Mouse (Mus musculus) stomach, embryonic 15.5 days (tissue): ENCODE measurements around the gene Apoc4. TPM values are rescaled to one million over a fixed set of nuclear protein-coding genes. Genes with fewer than 3 reads are reported as not detected.

Source experiments
- ATAC-seq: fragments of 200-750 bp; cut with Nextera tagmentation; 2 replicates; pipeline ENCODE4 v1.8.0; 2017; ENCODE audit warnings: low read depth, moderate number of reproducible peaks, moderate TSS enrichment; ENCODE audit not compliant: insufficient read depth, low FRiP score
- H3K27ac ChIP-seq: fragments of 300-500 bp; sonication (generic); 2 replicates; pipeline ENCODE4 v1.5.1; 2015; ENCODE audit warnings: mild to moderate bottlenecking, inconsistent platforms
- H3K27me3 ChIP-seq: fragments of 300-500 bp; sonication (generic); replicated peaks from 2 replicates; pipeline ENCODE4 v1.6.1; 2015; ENCODE audit warnings: inconsistent platforms
- H3K36me3 ChIP-seq: fragments of 300-500 bp; sonication (generic); 2 replicates; pipeline ENCODE4 v1.6.1; 2015; ENCODE audit warnings: inconsistent platforms
- H3K4me1 ChIP-seq: fragments of 300-500 bp; sonication (generic); 2 replicates; pipeline ENCODE4 v1.6.1; 2015; ENCODE audit warnings: inconsistent platforms
- H3K4me2 ChIP-seq: fragments of 300-500 bp; sonication (generic); 2 replicates; pipeline ENCODE4 v1.6.1; 2015; ENCODE audit warnings: mild to moderate bottlenecking, inconsistent platforms
- H3K4me3 ChIP-seq: fragments of 300-500 bp; sonication (generic); replicated peaks from 2 replicates; pipeline ENCODE4 v1.5.1; 2015; ENCODE audit warnings: inconsistent platforms
- H3K9ac ChIP-seq: fragments of 300-500 bp; sonication (generic); 2 replicates; pipeline ENCODE4 v1.6.1; 2015; ENCODE audit warnings: inconsistent platforms
- H3K9me3 ChIP-seq: fragments of 300-500 bp; sonication (generic); 2 replicates; pipeline ENCODE4 v1.6.1; 2016; ENCODE audit warnings: inconsistent platforms
- WGBS: fragments of 180-500 bp; shearing (Covaris S2); methylation state at CpG from one replicate; pipeline ENCODE4 v1.1.7; 2015; 5-methylcytosine and 5-hydroxymethylcytosine counted together
- polyA plus RNA-seq: library from polyadenylated mRNA; unstranded; fragments of >200 nt; fragmentation: Nextera tagmentation; extraction: Ambion mirVana; gene quantifications from 2 replicates; pipeline ENCODE4 v1.2.1, GENCODE M21; 2015

Apoc4 gene
- polyA plus RNA-seq, 1 experiment from 2014 or later, result 23.5 TPM

GRCm38 (mm10) chr7:19633855-19634254 lies 47.4 kb downstream of the Apoc4 start:
- peaks cover 58% of the 10 kb centered on the region for H3K36me3 ChIP-seq
- H3K9me3 ChIP-seq, result no peaks in the 10 kb centered on the region
- H3K4me2 ChIP-seq, result no peak overlapping the region
- no peak overlapping the region for H3K4me3 ChIP-seq
- WGBS, result 91% methylated on average over 15 of the region's 15 CpGs
- ATAC-seq, result no peak
- H3K9ac ChIP-seq, result no peak overlapping the region
- no peaks in the 10 kb centered on the region for H3K4me1 ChIP-seq
- H3K27me3 ChIP-seq, result no peaks in the 10 kb centered on the region
- no peak overlapping the region for H3K27ac ChIP-seq

DNA sequence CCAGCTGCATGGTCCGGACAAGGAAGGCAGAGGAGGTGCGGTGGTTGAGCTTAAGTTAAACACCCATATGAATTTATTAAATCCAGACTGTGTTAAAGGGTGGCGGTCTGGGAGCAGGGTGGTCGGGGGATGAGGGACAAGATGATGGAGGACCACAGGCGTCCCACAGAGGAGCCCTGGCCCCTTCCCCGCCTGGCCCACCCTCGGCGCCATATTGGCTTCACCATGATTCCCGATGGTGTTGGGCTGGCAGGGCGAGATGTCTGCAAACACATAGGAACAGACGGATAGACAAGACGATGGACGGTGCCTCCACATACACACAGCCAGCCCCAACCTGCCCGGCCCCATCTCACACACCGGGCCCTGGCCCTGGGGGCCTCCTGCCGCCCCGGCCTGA lies 48.1 kb downstream of the Apoc4 start:
- no peaks in the 10 kb centered on the region for H3K4me1 ChIP-seq
- no peak for ATAC-seq
- no peaks in the 10 kb centered on the region for H3K9me3 ChIP-seq
- H3K4me3 ChIP-seq, result no peak overlapping the region
- H3K4me2 ChIP-seq, result no peak overlapping the region
- no peak overlapping the region for H3K27ac ChIP-seq
- peaks cover 55% of the 10 kb centered on the region for H3K36me3 ChIP-seq
- WGBS, result 83% methylated on average over 17 of the region's 17 CpGs
- no peak overlapping the region for H3K9ac ChIP-seq
- H3K27me3 ChIP-seq, result no peaks in the 10 kb centered on the region

DNA sequence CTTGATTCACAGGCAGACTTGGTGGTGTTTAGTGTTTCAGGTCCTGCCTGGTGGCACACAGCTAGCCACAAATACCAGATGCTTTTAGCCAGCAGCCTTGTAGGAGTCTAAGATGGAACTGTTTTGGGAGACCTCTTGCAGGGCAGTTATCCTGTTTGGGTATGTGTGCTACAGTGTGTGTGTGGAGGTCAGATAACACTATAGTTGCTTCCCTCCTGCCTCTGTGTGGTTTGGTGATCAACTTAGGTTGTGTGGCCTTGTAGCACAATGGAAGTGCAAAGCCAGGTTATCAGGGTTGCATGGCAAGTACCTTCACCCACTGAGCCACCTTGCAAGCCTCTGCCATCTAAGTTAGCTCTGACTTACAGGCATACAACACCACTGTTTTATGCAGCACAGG lies 48.6 kb downstream of the Apoc4 start:
- peaks cover 3% of the 10 kb centered on the region; the same call in 1 of the 2 replicates for H3K4me1 ChIP-seq
- H3K36me3 ChIP-seq, result peaks cover 50% of the 10 kb centered on the region
- ATAC-seq, result no peak
- no peak overlapping the region for H3K9ac ChIP-seq
- H3K27ac ChIP-seq, result no peak overlapping the region
- no peak overlapping the region for H3K4me2 ChIP-seq
- H3K4me3 ChIP-seq, result no peak overlapping the region
- H3K9me3 ChIP-seq, result no peaks in the 10 kb centered on the region
- no peaks in the 10 kb centered on the region for H3K27me3 ChIP-seq

GRCm38 (mm10) chr7:19632275-19632674 lies 49.0 kb downstream of the Apoc4 start:
- no peaks in the 10 kb centered on the region for H3K9me3 ChIP-seq
- no peak overlapping the region for H3K4me3 ChIP-seq
- no peak overlapping the region for H3K9ac ChIP-seq
- H3K27ac ChIP-seq, result no peak overlapping the region
- no peak overlapping the region for H3K4me2 ChIP-seq
- no peaks in the 10 kb centered on the region for H3K27me3 ChIP-seq
- peaks cover 4% of the 10 kb centered on the region; the same call in 1 of the 2 replicates for H3K4me1 ChIP-seq
- no peak for ATAC-seq
- H3K36me3 ChIP-seq, result peaks cover 46% of the 10 kb centered on the region

GRCm38 (mm10) chr7:19629361-19629734 lies 51.9 kb downstream of the Apoc4 start, which contains the start of gene Relb:
Gene Relb (minus strand): TSS chr7:19629438.
- H3K9ac ChIP-seq, result peak within 1 kb of the TSS; percentile 43; the same call in 1 of the 2 replicates
- no peaks in the 10 kb centered on the region for H3K27me3 ChIP-seq
- no peaks in the 10 kb centered on the region for H3K9me3 ChIP-seq
- peak within 1 kb of the TSS; percentile 95 for H3K4me2 ChIP-seq
- H3K36me3 ChIP-seq, result peaks cover 22% of the 10 kb centered on the region
- WGBS, result 1% methylated on average over 41 of the region's 41 CpGs
- H3K27ac ChIP-seq, result peak within 1 kb of the TSS; percentile 92
- H3K4me1 ChIP-seq, result peaks cover 4% of the 10 kb centered on the region; the same call in 1 of the 2 replicates
- peak within 1 kb of the TSS; percentile 89 for H3K4me3 ChIP-seq
- peak; percentile 50; the same call in 1 of the 2 replicates for ATAC-seq

DNA sequence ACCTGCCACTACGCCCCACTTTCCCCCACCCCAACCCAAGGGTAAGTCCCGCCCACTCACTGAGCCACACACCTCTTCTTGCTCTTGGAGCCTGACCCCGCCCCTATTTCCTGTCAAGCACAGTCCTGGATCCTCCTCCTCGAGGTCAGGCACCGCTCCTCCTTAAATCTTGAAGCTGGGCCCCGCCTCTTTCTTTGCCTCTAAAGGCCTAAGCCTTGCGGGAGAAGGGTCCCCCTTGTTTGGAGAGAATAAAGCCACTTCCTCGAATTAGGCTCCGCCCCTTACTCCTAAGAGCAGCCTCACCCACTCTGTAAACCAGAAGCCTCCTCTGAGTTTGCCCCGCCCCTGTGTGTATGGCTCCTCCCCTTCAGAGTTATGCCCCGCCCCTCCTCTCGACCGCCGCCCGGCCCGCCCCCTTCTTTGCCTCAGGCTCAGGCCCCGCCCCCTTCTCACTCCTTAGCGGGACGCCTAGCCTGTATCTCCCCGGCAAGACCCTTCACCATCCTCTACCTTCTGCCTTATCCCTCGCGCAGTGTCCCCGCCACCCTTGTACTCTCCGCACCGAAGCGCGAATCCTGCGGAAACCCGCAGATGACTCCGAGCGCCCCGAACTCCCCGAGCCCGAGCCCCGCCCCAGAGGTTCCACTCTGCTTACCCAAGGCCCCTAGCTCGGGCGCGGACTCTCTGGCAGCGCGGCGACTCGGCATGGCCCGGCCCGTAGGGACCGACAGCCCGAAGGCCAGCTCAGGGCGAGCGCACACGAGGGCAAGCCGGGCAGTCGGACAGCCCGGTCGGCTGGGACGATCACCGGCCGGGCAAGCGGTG lies 52.5 kb downstream of the Apoc4 start:
- H3K4me1 ChIP-seq, result peaks cover 4% of the 10 kb centered on the region; the same call in 1 of the 2 replicates
- H3K4me3 ChIP-seq, result peak overlapping the region; percentile 89
- H3K36me3 ChIP-seq, result peaks cover 17% of the 10 kb centered on the region
- under 1% methylated on average over 56 of the region's 57 CpGs for WGBS
- peak overlapping the region; percentile 92 for H3K27ac ChIP-seq
- H3K4me2 ChIP-seq, result peak overlapping the region; percentile 95
- peak; percentile 91 for ATAC-seq
- H3K27me3 ChIP-seq, result no peaks in the 10 kb centered on the region
- H3K9me3 ChIP-seq, result no peaks in the 10 kb centered on the region
- H3K9ac ChIP-seq, result peak overlapping the region; percentile 43; the same call in 1 of the 2 replicates

- 13% methylated on average over 17 of the region's 17 CpGs for WGBS
- Histone ChIP-seq H3K9me3 (no peaks in the 10 kb centered on the region), H3K27me3 (no peaks in the 10 kb centered on the region), H3K27ac (peak overlapping the region; percentile 92), H3K4me1 (peaks cover 4% of the 10 kb centered on the region; the same call in 1 of the 2 replicates), H3K9ac (no peak overlapping the region; the same call in 1 of the 2 replicates), H3K36me3 (peaks cover 11% of the 10 kb centered on the region), H3K4me2 (peak overlapping the region; percentile 95), H3K4me3 (peak overlapping the region; percentile 89)
- ATAC-seq, result no peak
Observed at GRCm38 (mm10) chr7:19628192-19628535, 53.1 kb downstream of the Apoc4 start.

Other genes with a start within 250 kb of the Apoc4 start
- gene Mark4, start 222.7 kb downstream of the Apoc4 start, polyA plus RNA-seq, result 7.8 and 7.9 TPM in 2 replicates
- 0.94 and 1.3 TPM in 2 replicates for gene Exoc3l2, start 218.1 kb downstream of the Apoc4 start, polyA plus RNA-seq
- gene Bloc1s3, start 173.1 kb downstream of the Apoc4 start, polyA plus RNA-seq, result 2.2 and 2.4 TPM in 2 replicates
- 103 and 105 TPM in 2 replicates for gene Trappc6a, start 173.1 kb downstream of the Apoc4 start, polyA plus RNA-seq
- gene Nkpd1, start 163.6 kb downstream of the Apoc4 start, polyA plus RNA-seq, result 0.30 and 0.83 TPM in 2 replicates
- gene Ppp1r37, start 118.4 kb downstream of the Apoc4 start, polyA plus RNA-seq, result 25.3 and 28.2 TPM in 2 replicates
- 1.7 and 2.6 TPM in 2 replicates for gene Zfp296, start 104.2 kb downstream of the Apoc4 start, polyA plus RNA-seq
- 143 and 157 TPM in 2 replicates for gene Gemin7, start 103.9 kb downstream of the Apoc4 start, polyA plus RNA-seq
- gene Clasrp, start 77.0 kb downstream of the Apoc4 start, polyA plus RNA-seq, result 44.8 and 48.3 TPM in 2 replicates
- gene Relb, start 52.0 kb downstream of the Apoc4 start, polyA plus RNA-seq, result 9.0 and 10.1 TPM in 2 replicates
- gene Clptm1, start 16.4 kb downstream of the Apoc4 start, polyA plus RNA-seq, result 79.7 and 85.8 TPM in 2 replicates
- gene Apoc2, start 3.5 kb downstream of the Apoc4 start, polyA plus RNA-seq, result 47.3 and 98.1 TPM in 2 replicates
- 3.1 TPM in 1 of 2 replicates, not detected in the other for gene Gm44805, start 56 bp downstream of the Apoc4 start, polyA plus RNA-seq
- 36.2 and 52.7 TPM in 2 replicates for gene Apoc1, start 11.2 kb upstream of the Apoc4 start, polyA plus RNA-seq
- gene Apoe, start 17.7 kb upstream of the Apoc4 start, polyA plus RNA-seq, result 363 and 515 TPM in 2 replicates
- 161 and 181 TPM in 2 replicates for gene Tomm40, start 34.0 kb upstream of the Apoc4 start, polyA plus RNA-seq
- 129 and 136 TPM in 2 replicates for gene Nectin2, start 69.0 kb upstream of the Apoc4 start, polyA plus RNA-seq
- gene Bcam, start 89.5 kb upstream of the Apoc4 start, polyA plus RNA-seq, result 129 and 151 TPM in 2 replicates
- gene Cblc, start 115.3 kb upstream of the Apoc4 start, polyA plus RNA-seq, result 24.3 and 24.6 TPM in 2 replicates
- 8.9 and 10.4 TPM in 2 replicates for gene Bcl3, start 141.3 kb upstream of the Apoc4 start, polyA plus RNA-seq
- 0.39 TPM in 1 of 2 replicates, not detected in the other for gene Gm19345, start 170.5 kb upstream of the Apoc4 start, polyA plus RNA-seq
- 0.09 TPM in 1 of 2 replicates, not detected in the other for gene Ceacam16, start 179.8 kb upstream of the Apoc4 start, polyA plus RNA-seq
- 0.64 and 1.1 TPM in 2 replicates for gene Ceacam19, start 206.5 kb upstream of the Apoc4 start, polyA plus RNA-seq
- gene Pvr, start 239.7 kb upstream of the Apoc4 start, polyA plus RNA-seq, result 12.8 and 13.9 TPM in 2 replicates